27 mouse cellular contexts compared by ENCODE assay signal in the genomic region with DNA sequence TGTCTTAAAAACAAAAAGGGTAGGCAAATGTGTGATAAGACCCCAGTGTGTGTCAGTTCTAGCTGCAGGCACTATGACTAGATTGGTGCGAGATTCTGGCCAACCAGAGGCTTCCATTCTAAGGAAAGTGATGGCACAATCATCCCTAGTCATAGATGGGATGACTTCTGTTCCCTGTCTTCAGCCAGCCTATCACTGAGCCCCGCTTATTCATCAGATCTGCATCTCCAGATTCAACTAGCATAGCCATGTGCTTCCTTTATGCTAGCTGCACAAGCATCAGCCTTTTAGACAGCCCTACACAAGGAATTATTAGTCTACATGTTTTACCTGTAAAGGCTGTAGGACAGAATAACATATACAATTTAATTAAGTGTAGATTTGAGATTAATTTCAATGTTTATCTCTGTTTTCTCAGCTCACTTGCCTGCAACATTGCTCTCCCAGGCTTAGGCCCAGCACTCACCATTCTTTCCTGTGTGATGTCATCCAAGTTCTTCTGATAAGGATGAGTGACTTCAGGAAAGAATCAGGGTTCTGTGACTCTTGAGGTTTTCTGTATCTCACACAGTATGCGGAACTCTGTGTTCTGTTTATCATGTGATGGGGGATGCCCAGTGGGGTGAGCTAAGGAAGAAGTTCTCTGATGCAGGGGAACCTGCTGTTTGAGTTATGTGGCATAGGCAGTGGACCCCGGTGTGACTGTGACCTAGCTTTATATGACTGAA.
DNase-seq lines count a peak whose midpoint lies in the region; ATAC-seq lines count a peak whose summit lies in the region.
"Had no signal": no experiment of that assay in that cellular context is flagged by ENCODE, and none has a peak within 500 bp of the region (broad histone marks: within the 10 kb centered on the region; RNA-seq: fewer than 3 reads in every experiment).

No protein-coding gene starts in this region.

- no peaks in the 10 kb centered on the region for H3K27me3 ChIP-seq in midbrain, embryonic 14.5 days (ENCODE audit: control insufficient read depth, insufficient read depth, low read length)
- no peaks in the 10 kb centered on the region for H3K27me3 ChIP-seq in midbrain, embryonic 13.5 days
- no peaks in the 10 kb centered on the region for H3K27me3 ChIP-seq in neural tube, embryonic 14.5 days (ENCODE audit: control insufficient read depth, insufficient read depth, low read length)
- H3K27me3 ChIP-seq: embryonic facial prominence, embryonic 13.5 days; forebrain, embryonic 12.5 days; forebrain, embryonic 15.5 days; heart, embryonic 15.5 days; hindbrain, embryonic 13.5 days had no signal

- peak; percentile 12 for DNase-seq in heart, adult 11 months
- DNase-seq in heart, adult 9 months (ENCODE audit: low spot score in 2 of 2), result no peak
- no peak for DNase-seq in midbrain, embryonic 14.5 days
- DNase-seq in neural tube, embryonic 10.5 days (ENCODE audit: extremely low spot score, low spot score), result no peak
- no peak for DNase-seq in right cerebral cortex, adult 2 months (ENCODE audit: low spot score in 2 of 2)
- DNase-seq: adrenal gland, adult 8-10 months; adrenal gland, postnatal 25 days; cerebellum, adult 11-12 months; cerebellum, adult 8-10 months; cerebellum, postnatal 10 days; cerebellum, postnatal 36 days; embryo, embryonic 11 days; gastrocnemius, postnatal 25 days; heart, postnatal 10 days; heart, postnatal 36 days had no signal

- ATAC-seq in midbrain, embryonic 14.5 days (ENCODE audit: low FRiP score, low TSS enrichment), result peak; percentile 17; the same call in 1 of the 2 replicates
- no peak; the same call in 1 of the 2 replicates for ATAC-seq in midbrain, embryonic 13.5 days
- peak; percentile 38 for ATAC-seq in neural tube, embryonic 14.5 days (ENCODE audit: low read depth)
- ATAC-seq: forebrain, embryonic 15.5 days; hindbrain, embryonic 16.5 days had no signal

- H3K36me3 ChIP-seq in midbrain, embryonic 14.5 days (ENCODE audit: control insufficient read depth, insufficient read depth, low read length), result no peaks in the 10 kb centered on the region
- no peaks in the 10 kb centered on the region for H3K36me3 ChIP-seq in midbrain, embryonic 13.5 days
- H3K36me3 ChIP-seq in neural tube, embryonic 14.5 days (ENCODE audit: control insufficient read depth, insufficient read depth, low read length), result no peaks in the 10 kb centered on the region
- H3K36me3 ChIP-seq: embryonic facial prominence, embryonic 10.5 days; embryonic facial prominence, embryonic 13.5 days; forebrain, embryonic 12.5 days; forebrain, embryonic 15.5 days; heart, embryonic 10.5 days; heart, embryonic 15.5 days; hindbrain, embryonic 10.5 days; hindbrain, embryonic 13.5 days had no signal

- no peak overlapping the region for H3K4me3 ChIP-seq in midbrain, embryonic 14.5 days (replicated peaks; ENCODE audit: low read depth, low read length)
- no peak overlapping the region for H3K4me3 ChIP-seq in midbrain, embryonic 13.5 days (replicated peaks)
- no peak overlapping the region for H3K4me3 ChIP-seq in neural tube, embryonic 14.5 days (ENCODE audit: low read depth, low read length)
- H3K4me3 ChIP-seq: embryonic facial prominence, embryonic 10.5 days; embryonic facial prominence, embryonic 13.5 days; erythroblast, embryonic 14.5 days; forebrain, embryonic 12.5 days; forebrain, embryonic 15.5 days; heart, embryonic 10.5 days; heart, embryonic 15.5 days; hindbrain, embryonic 10.5 days; hindbrain, embryonic 13.5 days had no signal

- no peak overlapping the region for H3K9ac ChIP-seq in midbrain, embryonic 14.5 days (replicated peaks; ENCODE audit: low read length)
- H3K9ac ChIP-seq in midbrain, embryonic 13.5 days (replicated peaks), result no peak overlapping the region
- no peak overlapping the region for H3K9ac ChIP-seq in neural tube, embryonic 14.5 days (replicated peaks; ENCODE audit: low read depth, low read length)
- H3K9ac ChIP-seq: embryonic facial prominence, embryonic 13.5 days; forebrain, embryonic 12.5 days; forebrain, embryonic 15.5 days; heart, embryonic 15.5 days; hindbrain, embryonic 13.5 days had no signal

- H3K4me2 ChIP-seq in midbrain, embryonic 14.5 days (ENCODE audit: low read length), result no peak overlapping the region
- no peak overlapping the region for H3K4me2 ChIP-seq in midbrain, embryonic 13.5 days (replicated peaks)
- no peak overlapping the region for H3K4me2 ChIP-seq in neural tube, embryonic 14.5 days (ENCODE audit: low read depth, low read length)
- H3K4me2 ChIP-seq: embryonic facial prominence, embryonic 13.5 days; forebrain, embryonic 12.5 days; forebrain, embryonic 15.5 days; heart, embryonic 15.5 days; hindbrain, embryonic 13.5 days had no signal

- 85% methylated on average over 4 of the region's 4 CpGs for WGBS in midbrain, embryonic 14.5 days
- 85% methylated on average over 4 of the region's 4 CpGs for WGBS in midbrain, embryonic 13.5 days
- 86% methylated on average over 4 of the region's 4 CpGs for WGBS in neural tube, embryonic 14.5 days

- no peak overlapping the region for H3K27ac ChIP-seq in midbrain, embryonic 14.5 days (replicated peaks; ENCODE audit: low read depth, low read length)
- no peak overlapping the region for H3K27ac ChIP-seq in midbrain, embryonic 13.5 days
- no peak overlapping the region for H3K27ac ChIP-seq in neural tube, embryonic 14.5 days (ENCODE audit: low read depth, low read length)
- H3K27ac ChIP-seq: embryonic facial prominence, embryonic 10.5 days; embryonic facial prominence, embryonic 13.5 days; forebrain, embryonic 12.5 days; forebrain, embryonic 15.5 days; heart, embryonic 10.5 days; heart, embryonic 15.5 days; hindbrain, embryonic 10.5 days; hindbrain, embryonic 13.5 days had no signal

- H3K4me1 ChIP-seq in midbrain, embryonic 14.5 days (ENCODE audit: control insufficient read depth, insufficient read depth, low read length), result no peaks in the 10 kb centered on the region
- H3K4me1 ChIP-seq in midbrain, embryonic 13.5 days (replicated peaks), result no peaks in the 10 kb centered on the region
- no peaks in the 10 kb centered on the region for H3K4me1 ChIP-seq in neural tube, embryonic 14.5 days (ENCODE audit: control insufficient read depth, insufficient read depth, low read length)
- H3K4me1 ChIP-seq: embryonic facial prominence, embryonic 10.5 days; embryonic facial prominence, embryonic 13.5 days; forebrain, embryonic 12.5 days; forebrain, embryonic 15.5 days; heart, embryonic 10.5 days; heart, embryonic 15.5 days; hindbrain, embryonic 10.5 days; hindbrain, embryonic 13.5 days had no signal

- no peaks in the 10 kb centered on the region for H3K9me3 ChIP-seq in midbrain, embryonic 14.5 days (ENCODE audit: control insufficient read depth, low read length)
- no peaks in the 10 kb centered on the region for H3K9me3 ChIP-seq in midbrain, embryonic 13.5 days
- no peaks in the 10 kb centered on the region for H3K9me3 ChIP-seq in neural tube, embryonic 14.5 days (ENCODE audit: control insufficient read depth, low read length)
- H3K9me3 ChIP-seq: embryonic facial prominence, embryonic 10.5 days; embryonic facial prominence, embryonic 13.5 days; forebrain, embryonic 12.5 days; forebrain, embryonic 15.5 days; heart, embryonic 10.5 days; heart, embryonic 15.5 days; hindbrain, embryonic 10.5 days; hindbrain, embryonic 13.5 days had no signal
